Mouse (Mus musculus) Patski (cell line): ENCODE results near the gene Slc34a1. TPM values are rescaled to one million over a fixed set of nuclear protein-coding genes. Genes with fewer than 3 reads are reported as not detected.

Experiments
- ATAC-seq: fragments of 100-300 bp; one replicate; pipeline ENCODE4 v1.8.0; 2021
- CTCF ChIA-PET: fragments of 350-600 bp; sonication (Branson Sonifier 250); formaldehyde crosslinking; loops from one replicate; lab custom pipeline; 2022; ENCODE audit warnings: inconsistent platforms; lab: Charles Lee
- POLR2A ChIA-PET: fragments of 350-600 bp; sonication (Branson Sonifier 250); formaldehyde crosslinking; loops from one replicate; lab custom pipeline; 2022; ENCODE audit warnings: antibody characterized with exemption, inconsistent platforms; lab: Charles Lee
- DNase-seq: peaks from one replicate; pipeline ENCODE4 v3.0.0-alpha.2; 2011; ENCODE audit warnings: low read depth, low spot score
- H3K27me3 ChIP-seq: fragments of 371-371 bp; one replicate; pipeline ENCODE4 v1.5.1; 2021
- CTCF ChIP-seq: fragments of 100-300 bp; IDR thresholded peaks from one replicate; pipeline ENCODE4 v1.5.1; 2021
- in situ Hi-C: fragments of 300-500 bp; cut with MboI; formaldehyde crosslinking; loops from 3 replicates; pipeline ENCODE4 v1.11.1; 2018; ENCODE audit warnings: low pct_unique_long_range_greater_than_20kb, mixed read lengths
- polyA plus RNA-seq: library from polyadenylated mRNA; unstranded; gene quantifications from one replicate; pipeline ENCODE4 v1.2.3, GENCODE M21; 2021

Gene Slc34a1
- polyA plus RNA-seq, 1 experiment from 2014 or later = not detected

- ChIA-PET CTCF (no interaction called here), POLR2A (no interaction called here)
- in situ Hi-C loops = no loop called here
- ATAC-seq (no peak), DNase-seq (no peak)
- no peak for TF ChIP-seq CTCF
- peaks cover 79% of the 10 kb centered on the region for H3K27me3 ChIP-seq
These were observed 22.1 kb upstream of the Slc34a1 start for GRCm38 (mm10) chr13:55375877-55376276.

GRCm38 (mm10) chr13:55378907-55379580, 18.9 kb upstream of the Slc34a1 start:
- ATAC-seq = no peak
- CTCF ChIA-PET = no interaction called here
- in situ Hi-C loops = no loop called here
- no peak for DNase-seq
- no peak for TF ChIP-seq CTCF
- POLR2A ChIA-PET = no interaction called here
- peaks cover 73% of the 10 kb centered on the region for H3K27me3 ChIP-seq

- ChIA-PET POLR2A (no interaction called here), CTCF (interaction anchor here (0.8 kb wide), 1 partner anchor 24 kb away, joined by 3 read pairs; no protein-coding TSS in a partner anchor)
- no peak for DNase-seq
- H3K27me3 ChIP-seq = peaks cover 51% of the 10 kb centered on the region
- ATAC-seq = no peak
- in situ Hi-C loops = no loop called here
- TF ChIP-seq CTCF = no peak
These were observed 16.2 kb upstream of the Slc34a1 start for GRCm38 (mm10) chr13:55381790-55382189.

- DNase-seq = no peak
- CTCF ChIA-PET = no interaction called here
- POLR2A ChIA-PET = no interaction called here
- no peak for TF ChIP-seq CTCF
- in situ Hi-C loops = no loop called here
- peaks cover 4% of the 10 kb centered on the region for H3K27me3 ChIP-seq
- ATAC-seq = no peak
These were observed 7.3 kb upstream of the Slc34a1 start for GRCm38 (mm10) chr13:55390644-55391043.

- TF ChIP-seq CTCF = no peak
- DNase-seq (no peak), ATAC-seq (no peak)
- CTCF ChIA-PET = interaction anchor here (1.2 kb wide), 1 partner anchor 14 kb away, joined by 3 read pairs; no protein-coding TSS in a partner anchor
- peaks cover 5% of the 10 kb centered on the region for H3K27me3 ChIP-seq
- in situ Hi-C loops = no loop called here
- POLR2A ChIA-PET = no interaction called here
These were observed 6.4 kb upstream of the Slc34a1 start for GRCm38 (mm10) chr13:55391626-55392029.

GRCm38 (mm10) chr13:55392933-55393332, 5.1 kb upstream of the Slc34a1 start:
- POLR2A ChIA-PET = no interaction called here
- in situ Hi-C loops = no loop called here
- H3K27me3 ChIP-seq = peaks cover 8% of the 10 kb centered on the region
- CTCF ChIA-PET = no interaction called here
- ATAC-seq (no peak), DNase-seq (no peak)
- no peak for TF ChIP-seq CTCF

GRCm38 (mm10) chr13:55399300-55400038, 1.5 kb downstream of the Slc34a1 start:
- no peak for DNase-seq
- TF ChIP-seq CTCF = no peak
- no peak for ATAC-seq
- peaks cover 32% of the 10 kb centered on the region for H3K27me3 ChIP-seq
- POLR2A ChIA-PET = no interaction called here
- in situ Hi-C loops = no loop called here
- CTCF ChIA-PET = interaction anchor here (1.0 kb wide), 1 partner anchor 14 kb away, joined by 3 read pairs; no protein-coding TSS in a partner anchor

- in situ Hi-C loops = no loop called here
- ChIA-PET CTCF (interaction anchor here (1.0 kb wide), 1 partner anchor 15 kb away, joined by 3 read pairs; no protein-coding TSS in a partner anchor), POLR2A (no interaction called here)
- DNase-seq = no peak
- ATAC-seq = no peak
- H3K27me3 ChIP-seq = peaks cover 30% of the 10 kb centered on the region
- no peak for TF ChIP-seq CTCF
These were observed 2.0 kb downstream of the Slc34a1 start for GRCm38 (mm10) chr13:55400039-55400346.

- no peak for ATAC-seq
- no peak for DNase-seq
- H3K27me3 ChIP-seq = peaks cover 24% of the 10 kb centered on the region
- in situ Hi-C loops = no loop called here
- ChIA-PET CTCF (interaction anchor here (1.0 to 5.3 kb wide), 5 partner anchors 8 to 112 kb away, joined by 3 to 30 read pairs (median 4); no protein-coding TSS in a partner anchor), POLR2A (interaction anchor here (0.6 kb wide), 1 partner anchor 822 kb away, joined by 3 read pairs; no protein-coding TSS in a partner anchor)
- no peak for TF ChIP-seq CTCF
These were observed 5.3 kb downstream of the Slc34a1 start for GRCm38 (mm10) chr13:55403266-55403665.

GRCm38 (mm10) chr13:55403935-55404852, 6.2 kb downstream of the Slc34a1 start:
- DNase-seq (no peak), ATAC-seq (no peak)
- ChIA-PET CTCF (interaction anchor here (0.7 to 5.3 kb wide), 11 partner anchors 8 to 117 kb away, joined by 3 to 30 read pairs (median 3); partner anchors contain the start of genes Pdlim7 and Prr7), POLR2A (interaction anchor here (0.6 to 1.3 kb wide), 2 partner anchors 133 to 821 kb away, joined by 3 read pairs; no protein-coding TSS in a partner anchor)
- in situ Hi-C loops = no loop called here
- no peak for TF ChIP-seq CTCF
- peaks cover 24% of the 10 kb centered on the region for H3K27me3 ChIP-seq
